Mouse (Mus musculus) bone marrow macrophage, adult 2 months (primary cell): ENCODE results near the gene Slfn8.
"Not testable (repeated sequence)": the region's sequence is repeated elsewhere in the genome, so short reads cannot be mapped to it uniquely, and the experiment has no call there.

Experiments used
- CTCF ChIP-seq: IDR thresholded peaks from 2 replicates; pipeline ENCODE4 v1.5.1; 2012; ENCODE audit warnings: low read depth, mild to moderate bottlenecking, low read length, moderate library complexity
- POLR2A ChIP-seq: IDR thresholded peaks from 2 replicates; pipeline ENCODE4 v1.6.1; 2012; ENCODE audit warnings: mild to moderate bottlenecking, low read depth, low read length, borderline replicate concordance

GRCm38 (mm10) chr11:83019561-83020519 lies 770 bp downstream of the Slfn8 start:
- TF ChIP-seq POLR2A, CTCF: not testable (repeated sequence)
